27 mouse cellular contexts compared by ENCODE assay signal in genomic region chr3:129541456-129541855, GRCm38 (mm10).
"Had no signal": no experiment of that assay in that cellular context is flagged by ENCODE, and none has a peak within 500 bp of the region (broad histone marks: within the 10 kb centered on the region; RNA-seq: fewer than 3 reads in every experiment).

No protein-coding gene starts in this region.

- H3K27me3 ChIP-seq: hindbrain, embryonic 12.5 days; hindbrain, embryonic 15.5 days; kidney, embryonic 15.5 days; limb, embryonic 12.5 days; liver, embryonic 13.5 days; liver, embryonic 15.5 days had no signal

- H3K9ac ChIP-seq: hindbrain, embryonic 12.5 days; hindbrain, embryonic 15.5 days; kidney, embryonic 15.5 days; limb, embryonic 12.5 days; liver, embryonic 13.5 days; liver, embryonic 15.5 days had no signal

- H3K36me3 ChIP-seq: hindbrain, embryonic 15.5 days had no signal

- DNase-seq: gastrocnemius, adult 2 months; gastrocnemius, postnatal 10 days; gastrocnemius, postnatal 25 days; heart, adult 2 months; heart, postnatal 10 days; heart, postnatal 4 days; kidney, adult 11 months; kidney, adult 2 months; kidney, adult 9 months; kidney, postnatal 14 days; kidney, postnatal 36 days; layer of hippocampus, adult 9-11 months; layer of hippocampus, postnatal 36 days; liver; liver, embryonic 13.5 days had no signal

- ATAC-seq: hindbrain, postnatal 0 days; intestine, embryonic 16.5 days had no signal

- H3K9me3 ChIP-seq: hindbrain, embryonic 12.5 days; hindbrain, embryonic 15.5 days; limb, embryonic 10.5 days; liver, embryonic 13.5 days; liver, embryonic 15.5 days had no signal

- H3K27ac ChIP-seq: gastrocnemius, adult 2 months; heart, adult 2 months; hindbrain, embryonic 10.5 days; hindbrain, embryonic 12.5 days; hindbrain, embryonic 15.5 days; hindbrain, postnatal 0 days; kidney, embryonic 15.5 days; kidney, postnatal 0 days; limb, embryonic 10.5 days; limb, embryonic 12.5 days; liver, embryonic 13.5 days; liver, embryonic 15.5 days had no signal

- H3K4me2 ChIP-seq: heart, embryonic 11.5 days; hindbrain, embryonic 12.5 days; hindbrain, embryonic 15.5 days; kidney, embryonic 15.5 days; limb, embryonic 12.5 days; liver, embryonic 11.5 days; liver, embryonic 13.5 days; liver, embryonic 15.5 days had no signal

- H3K4me3 ChIP-seq: gastrocnemius, adult 2 months; heart, adult 2 months; hindbrain, embryonic 10.5 days; hindbrain, embryonic 12.5 days; hindbrain, embryonic 15.5 days; kidney, embryonic 15.5 days; limb, embryonic 10.5 days; limb, embryonic 12.5 days; liver, embryonic 13.5 days; liver, embryonic 15.5 days had no signal
